Mouse (Mus musculus) embryonic facial prominence, embryonic 15.5 days (tissue): ENCODE results near the gene Znhit2. TPM values are rescaled to one million over a fixed set of nuclear protein-coding genes. Genes with fewer than 3 reads are reported as not detected.

Experiments
- ATAC-seq: fragments of 200-750 bp; cut with Nextera tagmentation; 2 replicates; pipeline ENCODE4 v1.8.0; 2017; ENCODE audit warnings: low read depth, moderate TSS enrichment; ENCODE audit not compliant: insufficient number of reproducible peaks, low FRiP score, low TSS enrichment
- H3K27ac ChIP-seq: fragments of 300-500 bp; sonication (generic); replicated peaks from 2 replicates; pipeline ENCODE4 v1.5.1; 2015; ENCODE audit warnings: mild to moderate bottlenecking, inconsistent platforms
- H3K27me3 ChIP-seq: fragments of 300-500 bp; sonication (generic); 2 replicates; pipeline ENCODE4 v1.6.1; 2015; ENCODE audit warnings: inconsistent platforms
- H3K36me3 ChIP-seq: fragments of 300-500 bp; sonication (generic); 2 replicates; pipeline ENCODE4 v1.6.1; 2015; ENCODE audit warnings: mild to moderate bottlenecking, inconsistent platforms
- H3K4me1 ChIP-seq: fragments of 300-500 bp; sonication (generic); 2 replicates; pipeline ENCODE4 v1.6.1; 2015; ENCODE audit warnings: inconsistent platforms
- H3K4me2 ChIP-seq: fragments of 300-500 bp; sonication (generic); replicated peaks from 2 replicates; pipeline ENCODE4 v1.6.1; 2015; ENCODE audit warnings: mild to moderate bottlenecking, inconsistent platforms
- H3K4me3 ChIP-seq: fragments of 300-500 bp; sonication (generic); replicated peaks from 2 replicates; pipeline ENCODE4 v1.5.1; 2015; ENCODE audit warnings: mild to moderate bottlenecking, inconsistent platforms
- H3K9ac ChIP-seq: fragments of 300-500 bp; sonication (generic); 2 replicates; pipeline ENCODE4 v1.6.1; 2015; ENCODE audit warnings: inconsistent platforms
- H3K9me3 ChIP-seq: fragments of 300-500 bp; sonication (generic); replicated peaks from 2 replicates; pipeline ENCODE4 v1.6.1; 2016; ENCODE audit warnings: inconsistent platforms
- WGBS: fragments of 180-500 bp; shearing (Covaris S2); methylation state at CpG from one replicate; pipeline ENCODE4 v1.1.7; 2015; 5-methylcytosine and 5-hydroxymethylcytosine counted together
- polyA plus RNA-seq: library from polyadenylated mRNA; unstranded; fragments of >200 nt; fragmentation: Nextera tagmentation; extraction: Ambion mirVana; gene quantifications from 2 replicates; pipeline ENCODE4 v1.2.1, GENCODE M21; 2015

Znhit2 gene
- polyA plus RNA-seq, 1 experiment from 2014 or later: 41.1 TPM

DNA sequence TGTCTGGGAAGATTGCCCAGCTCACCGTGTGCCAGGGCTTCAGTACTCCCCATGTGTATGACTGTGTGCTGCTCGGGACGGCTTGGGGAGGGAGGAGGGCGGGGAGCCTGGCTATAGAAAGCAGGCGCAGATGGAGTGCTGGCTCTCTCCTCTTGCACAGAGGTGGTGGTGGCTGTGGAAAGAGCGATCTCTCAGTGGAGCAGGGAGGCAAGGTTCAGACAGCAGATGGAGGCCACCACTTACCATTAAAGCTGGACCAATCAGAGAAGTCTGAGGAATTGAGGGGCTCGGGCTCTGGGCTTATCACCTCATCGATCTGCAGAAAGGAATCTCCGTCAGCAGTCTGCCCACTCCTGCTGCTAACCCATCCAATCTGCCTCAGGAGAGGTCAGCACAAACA is 21.2 kb downstream of the Znhit2 start, which contains the start of gene Gm28374:
Gm28374 (minus strand) TSS at position 101 of the 400 bp plus-strand sequence.
- no peaks in the 10 kb centered on the region for H3K9me3 ChIP-seq
- ATAC-seq: no peak
- H3K27ac ChIP-seq: no peak within 1 kb of the TSS
- H3K4me3 ChIP-seq: peak within 1 kb of the TSS; percentile 15; the same call in 1 of the 2 replicates
- H3K4me2 ChIP-seq: no peak within 1 kb of the TSS
- no peaks in the 10 kb centered on the region for H3K27me3 ChIP-seq
- H3K9ac ChIP-seq: 0 out of 2 replicates have a peak within 1 kb of the TSS, but pooled peaks have one; percentile 12
- peaks cover 24% of the 10 kb centered on the region for H3K4me1 ChIP-seq
- peaks cover 35% of the 10 kb centered on the region for H3K36me3 ChIP-seq
- 83% methylated on average over 9 of the region's 9 CpGs for WGBS

DNA sequence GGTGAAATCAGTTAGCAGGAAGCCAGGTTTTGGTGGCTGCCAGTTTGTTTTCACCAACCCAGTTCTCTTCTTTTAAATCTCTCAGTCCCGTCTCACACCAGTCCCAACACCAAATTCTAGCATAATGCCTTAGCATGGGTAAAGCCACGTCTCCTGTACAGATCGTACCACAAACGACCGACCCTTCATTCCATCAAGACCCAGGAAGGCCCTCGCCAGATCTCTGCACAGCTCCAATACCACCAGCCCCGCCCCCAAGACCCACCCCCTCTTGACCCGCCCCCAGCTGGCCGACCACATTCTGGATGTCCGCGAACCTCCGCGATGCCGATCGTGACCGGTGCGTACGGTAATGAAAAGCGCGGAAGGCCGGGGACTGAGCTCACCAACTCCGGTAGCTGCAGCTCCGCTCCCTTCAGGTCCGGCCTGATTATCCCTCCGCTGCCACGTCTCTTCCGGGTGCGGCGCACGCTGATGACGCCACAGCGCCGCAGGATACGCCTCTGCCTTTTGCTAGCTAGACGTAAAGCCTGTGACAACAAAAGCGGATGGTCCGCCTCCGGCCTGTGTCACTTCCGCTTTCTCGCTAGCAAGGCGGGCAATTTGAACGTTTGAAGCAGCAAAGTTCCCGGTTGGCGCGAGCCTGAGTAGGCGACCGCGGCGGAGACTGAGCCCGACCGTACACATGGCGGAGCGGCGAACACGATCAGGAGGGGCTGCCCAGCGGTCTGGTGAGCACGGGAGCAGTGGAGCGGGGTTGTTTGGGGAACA is 23.7 kb downstream of the Znhit2 start, which contains the start of the genes Zfpl1 and Cdca5:
Zfpl1 (minus strand) TSS at position 479 of the 771 bp plus-strand sequence.
Cdca5 (plus strand) TSS at position 506 of the 771 bp plus-strand sequence.
- Histone ChIP-seq H3K9ac (peak within 1 kb of the TSS; percentile 60), H3K4me2 (peak within 1 kb of the TSS; percentile 83), H3K9me3 (no peaks in the 10 kb centered on the region), H3K27ac (peak within 1 kb of the TSS; percentile 80), H3K4me1 (peaks cover 24% of the 10 kb centered on the region), H3K4me3 (peak within 1 kb of the TSS; percentile 60), H3K27me3 (no peaks in the 10 kb centered on the region), H3K36me3 (peaks cover 53% of the 10 kb centered on the region)
- under 1% methylated on average over 58 of the region's 58 CpGs for WGBS
- peak; percentile 90 for ATAC-seq

DNA sequence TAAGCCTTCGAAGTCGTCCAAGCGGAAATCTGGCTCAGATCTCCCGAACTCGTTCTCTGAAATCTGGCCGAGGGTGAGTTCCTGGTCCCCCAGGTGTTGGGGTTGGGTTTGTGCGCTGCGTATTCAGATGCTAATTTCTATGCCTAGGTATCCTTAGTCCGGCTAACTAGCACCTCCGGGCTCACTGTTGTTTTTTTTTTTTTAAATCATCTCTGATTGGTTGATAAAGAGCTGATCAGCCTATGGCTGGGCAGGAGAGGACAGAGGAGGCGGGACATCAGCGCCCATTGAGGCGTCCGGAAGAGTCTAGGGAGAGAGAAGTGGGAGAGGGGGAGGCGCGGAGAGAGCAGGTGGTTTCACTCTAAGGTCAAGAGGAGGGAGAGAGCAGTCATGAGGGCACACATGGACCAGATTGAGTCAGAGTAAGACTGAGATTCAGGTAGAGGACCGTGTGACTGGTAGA is 24.5 kb downstream of the Znhit2 start:
- WGBS: 0% methylated on average over 17 of the region's 17 CpGs

DNA sequence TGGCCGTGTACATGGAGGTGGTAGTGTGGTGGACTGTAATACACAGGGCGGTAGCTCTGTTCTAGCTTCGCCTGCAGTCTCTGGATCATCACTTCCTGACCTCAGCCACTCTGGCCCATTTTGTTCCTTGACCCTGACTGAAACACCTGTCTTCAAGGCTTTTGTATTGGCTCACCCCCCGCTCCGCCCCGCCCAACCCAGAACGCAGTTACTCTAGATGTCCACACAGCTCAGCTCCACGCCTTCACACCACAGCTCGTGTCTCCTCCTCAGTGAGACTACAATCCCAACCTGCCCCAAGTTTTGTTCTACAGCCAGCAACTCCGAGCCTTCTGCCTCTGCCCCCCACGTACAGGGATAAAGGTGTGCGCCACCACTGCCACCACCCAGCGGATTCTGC is 27.8 kb downstream of the Znhit2 start:
- H3K36me3 ChIP-seq: peaks cover 50% of the 10 kb centered on the region

More for the DNA sequence above, 24.5 kb downstream of the Znhit2 start:
- Histone ChIP-seq H3K9me3 (no peaks in the 10 kb centered on the region), H3K4me2 (peak overlapping the region; percentile 78), H3K36me3 (peaks cover 54% of the 10 kb centered on the region), H3K27ac (peak overlapping the region; percentile 80), H3K4me3 (peak overlapping the region; percentile 60), H3K9ac (peak overlapping the region; percentile 60), H3K27me3 (no peaks in the 10 kb centered on the region), H3K4me1 (peaks cover 24% of the 10 kb centered on the region)
- peak; percentile 48; the same call in 1 of the 2 replicates for ATAC-seq

DNA sequence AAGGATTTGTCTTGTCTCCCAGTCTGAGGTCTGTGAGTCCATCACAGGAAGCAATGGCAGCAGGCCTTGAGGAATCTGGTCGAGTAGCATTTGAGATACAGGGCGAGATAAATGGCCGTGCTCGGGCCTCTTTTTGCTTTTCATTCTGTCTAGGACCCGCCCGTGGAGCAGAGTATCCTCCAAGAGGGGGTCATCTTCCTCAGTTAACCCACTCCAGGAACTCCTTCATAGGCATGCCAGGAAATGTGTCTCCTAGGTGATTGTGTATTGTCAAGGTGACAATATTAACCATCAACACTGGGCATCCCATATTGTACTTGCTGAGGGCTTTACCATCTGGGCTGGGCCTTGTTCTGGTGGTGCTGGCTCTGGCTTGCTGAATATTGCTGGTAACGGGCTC is 33.1 kb downstream of the Znhit2 start, which contains the start of gene AC131692.1:
AC131692.1 (plus strand) TSS at position 301 of the 400 bp plus-strand sequence.
- Histone ChIP-seq H3K4me1 (no peaks in the 10 kb centered on the region), H3K9ac (no peak within 1 kb of the TSS), H3K4me3 (no peak within 1 kb of the TSS), H3K36me3 (peaks cover 56% of the 10 kb centered on the region), H3K27me3 (no peaks in the 10 kb centered on the region), H3K9me3 (no peaks in the 10 kb centered on the region), H3K4me2 (no peak within 1 kb of the TSS), H3K27ac (no peak within 1 kb of the TSS)
- 92% methylated on average over 7 of the region's 7 CpGs for WGBS
- ATAC-seq: no peak

More for the DNA sequence above, 27.8 kb downstream of the Znhit2 start:
- Histone ChIP-seq H3K4me2 (no peak overlapping the region), H3K4me3 (no peak overlapping the region), H3K9me3 (no peaks in the 10 kb centered on the region), H3K27me3 (no peaks in the 10 kb centered on the region), H3K27ac (no peak overlapping the region), H3K9ac (no peak overlapping the region), H3K4me1 (peaks cover 17% of the 10 kb centered on the region)
- 94% methylated on average over 13 of the region's 13 CpGs for WGBS
- ATAC-seq: no peak

DNA sequence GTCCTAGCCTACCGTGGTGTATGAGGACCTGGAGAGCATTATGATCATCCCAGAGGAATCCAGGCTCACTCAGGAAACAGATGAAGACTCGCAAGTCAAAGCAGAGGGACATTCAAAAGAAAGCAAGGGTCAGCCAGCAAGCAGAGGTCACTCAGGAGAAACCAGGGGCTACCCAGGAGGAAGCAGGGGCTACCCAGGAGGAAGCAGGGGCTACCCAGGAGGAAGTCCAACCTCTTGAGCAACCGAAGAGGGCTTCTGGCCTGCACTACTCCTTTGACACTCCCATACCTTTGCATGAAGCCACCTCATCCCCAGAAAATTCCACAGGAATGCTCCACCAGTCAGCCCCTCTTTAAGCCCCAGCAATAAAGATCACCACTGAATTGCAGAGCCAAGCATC is 36.9 kb downstream of the Znhit2 start:
- Histone ChIP-seq H3K9me3 (no peaks in the 10 kb centered on the region), H3K9ac (no peak overlapping the region), H3K4me2 (no peak overlapping the region), H3K27me3 (no peaks in the 10 kb centered on the region), H3K27ac (no peak overlapping the region), H3K4me1 (no peaks in the 10 kb centered on the region), H3K36me3 (peaks cover 22% of the 10 kb centered on the region; the same call in 1 of the 2 replicates), H3K4me3 (no peak overlapping the region)
- WGBS: 83% methylated on average over 3 of the region's 3 CpGs
- no peak for ATAC-seq

DNA sequence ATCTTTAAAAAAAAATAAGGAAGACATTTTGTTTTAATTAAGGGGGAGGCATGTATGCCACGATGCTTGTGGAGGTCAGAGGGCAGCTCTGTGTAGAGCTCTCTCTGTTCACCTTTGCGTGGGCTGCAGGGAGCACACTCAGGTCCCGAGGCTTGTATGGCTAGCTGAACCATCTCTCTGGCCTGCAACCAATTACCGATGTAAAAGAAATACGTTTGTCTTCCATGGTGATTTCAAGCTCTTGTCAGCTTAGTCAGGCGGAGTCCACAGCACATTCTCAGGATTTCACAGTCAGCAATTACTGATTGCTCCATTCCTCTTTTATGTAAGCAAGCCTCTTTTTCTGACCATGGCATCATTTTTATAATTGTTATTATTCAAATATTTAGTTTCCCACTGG is 40.2 kb downstream of the Znhit2 start:
- no peak for ATAC-seq
- Histone ChIP-seq H3K36me3 (0 out of 2 replicates have a peak, but pooled peaks cover 5% of the 10 kb centered on the region), H3K9ac (no peak overlapping the region), H3K27me3 (no peaks in the 10 kb centered on the region), H3K9me3 (no peaks in the 10 kb centered on the region), H3K4me3 (no peak overlapping the region), H3K27ac (no peak overlapping the region), H3K4me1 (no peaks in the 10 kb centered on the region), H3K4me2 (no peak overlapping the region)
- 30% methylated on average over 6 of the region's 6 CpGs for WGBS

DNA sequence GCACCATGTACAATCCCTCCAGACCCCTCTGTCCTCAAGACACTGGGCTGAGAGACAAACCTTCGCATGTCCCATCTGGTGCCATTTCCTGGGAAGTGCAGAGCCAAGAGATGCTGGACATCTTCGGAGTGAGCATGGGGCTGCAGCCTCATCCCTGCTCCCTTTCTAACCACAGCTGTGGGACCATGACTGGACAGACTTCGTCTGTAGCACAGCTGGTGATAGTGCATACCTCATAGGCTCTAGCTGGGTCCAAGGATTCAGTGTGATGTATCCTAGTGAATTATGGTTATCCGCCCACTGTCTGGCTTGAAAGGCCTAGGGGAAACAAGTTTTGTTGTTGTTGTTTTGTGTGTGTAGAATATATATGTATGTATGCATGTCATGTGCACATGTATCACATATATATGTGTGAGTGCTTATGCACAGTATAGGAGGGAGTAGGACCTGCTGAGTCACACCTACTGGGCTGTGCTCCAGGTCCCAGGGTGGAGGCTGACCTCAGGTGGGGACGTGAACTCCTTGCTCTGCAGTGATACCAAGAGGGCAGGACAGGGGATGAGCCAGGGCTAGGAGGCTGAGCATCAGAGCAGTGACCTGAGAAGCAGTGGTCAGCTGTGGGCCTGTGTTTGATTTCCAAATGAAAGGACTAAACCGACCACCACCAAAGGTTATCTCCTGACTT is 41.3 kb downstream of the Znhit2 start:
- H3K4me2 ChIP-seq: no peak overlapping the region
- no peak overlapping the region for H3K4me3 ChIP-seq
- H3K9me3 ChIP-seq: no peaks in the 10 kb centered on the region
- no peak overlapping the region for H3K9ac ChIP-seq
- no peaks in the 10 kb centered on the region for H3K4me1 ChIP-seq
- 71% methylated on average over 6 of the region's 6 CpGs for WGBS
- no peak for ATAC-seq
- H3K27me3 ChIP-seq: no peaks in the 10 kb centered on the region
- 0 out of 2 replicates have a peak, but pooled peaks cover 5% of the 10 kb centered on the region for H3K36me3 ChIP-seq
- H3K27ac ChIP-seq: no peak overlapping the region

DNA sequence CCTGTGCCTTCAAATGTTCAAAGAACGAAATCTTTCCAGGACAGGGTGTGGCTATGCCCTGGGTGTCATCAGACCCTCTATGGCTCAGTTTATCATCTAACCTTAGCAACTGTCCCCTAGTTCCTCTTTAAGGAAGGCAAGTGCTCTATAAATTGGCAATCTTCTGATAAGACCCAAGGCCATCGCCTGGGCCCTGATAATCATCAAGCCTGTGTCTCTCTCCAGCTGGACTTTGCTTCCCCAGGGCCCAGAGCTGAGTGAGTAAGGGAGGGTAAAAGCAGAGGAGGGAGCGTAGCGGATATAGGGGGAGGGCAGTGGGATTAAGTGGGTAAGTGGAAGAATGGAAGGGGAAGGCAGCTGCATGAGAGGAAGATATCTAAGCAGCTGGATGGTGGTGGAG is 43.5 kb downstream of the Znhit2 start:
- no peaks in the 10 kb centered on the region for H3K27me3 ChIP-seq
- H3K4me1 ChIP-seq: no peaks in the 10 kb centered on the region
- no peak overlapping the region for H3K27ac ChIP-seq
- no peak for ATAC-seq
- H3K36me3 ChIP-seq: no peaks in the 10 kb centered on the region
- 74% methylated on average over 4 of the region's 4 CpGs for whole genome bisulfite sequencing
- no peak overlapping the region for H3K4me3 ChIP-seq
- no peak overlapping the region for H3K9ac ChIP-seq
- no peak overlapping the region for H3K4me2 ChIP-seq
- no peaks in the 10 kb centered on the region for H3K9me3 ChIP-seq

DNA sequence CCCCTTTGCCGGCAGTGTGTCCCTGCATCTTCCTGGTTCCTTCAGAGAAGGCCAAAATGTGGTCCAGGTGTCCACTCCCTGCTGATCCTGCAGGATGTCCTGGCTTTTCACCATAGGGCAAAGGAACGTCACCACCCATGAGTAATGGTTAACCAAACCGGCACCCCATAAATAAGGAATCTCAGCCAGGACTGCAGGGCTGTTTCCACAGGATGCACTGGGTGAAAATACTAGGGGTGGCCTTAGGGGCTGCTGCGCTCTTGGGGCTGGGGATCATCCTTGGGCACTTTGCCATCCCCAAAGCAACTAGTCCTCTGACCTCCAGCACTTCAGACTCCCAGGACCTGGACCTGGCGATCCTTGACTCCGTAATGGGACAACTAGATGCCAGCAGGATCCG is 44.6 kb downstream of the Znhit2 start, which contains the start of gene Naaladl1:
Naaladl1 (plus strand) TSS at position 197 of the 400 bp plus-strand sequence.
- ATAC-seq: no peak
- no peaks in the 10 kb centered on the region for H3K4me1 ChIP-seq
- H3K9ac ChIP-seq: no peak within 1 kb of the TSS
- H3K4me3 ChIP-seq: no peak within 1 kb of the TSS
- H3K9me3 ChIP-seq: no peaks in the 10 kb centered on the region
- H3K4me2 ChIP-seq: no peak within 1 kb of the TSS
- no peaks in the 10 kb centered on the region for H3K27me3 ChIP-seq
- H3K27ac ChIP-seq: no peak within 1 kb of the TSS
- WGBS: 88% methylated on average over 7 of the region's 7 CpGs
- H3K36me3 ChIP-seq: no peaks in the 10 kb centered on the region
